Mouse (Mus musculus): ENCODE data around the gene Sestd1. TPM values are rescaled to one million over a fixed set of nuclear protein-coding genes. Genes with fewer than 3 reads are reported as not detected.

The Sestd1 gene
- 14.8 and 15.2 TPM in 2 replicates for polyA plus RNA-seq (2014; fragmentation: Nextera tagmentation; extraction: Ambion mirVana)

DNA sequence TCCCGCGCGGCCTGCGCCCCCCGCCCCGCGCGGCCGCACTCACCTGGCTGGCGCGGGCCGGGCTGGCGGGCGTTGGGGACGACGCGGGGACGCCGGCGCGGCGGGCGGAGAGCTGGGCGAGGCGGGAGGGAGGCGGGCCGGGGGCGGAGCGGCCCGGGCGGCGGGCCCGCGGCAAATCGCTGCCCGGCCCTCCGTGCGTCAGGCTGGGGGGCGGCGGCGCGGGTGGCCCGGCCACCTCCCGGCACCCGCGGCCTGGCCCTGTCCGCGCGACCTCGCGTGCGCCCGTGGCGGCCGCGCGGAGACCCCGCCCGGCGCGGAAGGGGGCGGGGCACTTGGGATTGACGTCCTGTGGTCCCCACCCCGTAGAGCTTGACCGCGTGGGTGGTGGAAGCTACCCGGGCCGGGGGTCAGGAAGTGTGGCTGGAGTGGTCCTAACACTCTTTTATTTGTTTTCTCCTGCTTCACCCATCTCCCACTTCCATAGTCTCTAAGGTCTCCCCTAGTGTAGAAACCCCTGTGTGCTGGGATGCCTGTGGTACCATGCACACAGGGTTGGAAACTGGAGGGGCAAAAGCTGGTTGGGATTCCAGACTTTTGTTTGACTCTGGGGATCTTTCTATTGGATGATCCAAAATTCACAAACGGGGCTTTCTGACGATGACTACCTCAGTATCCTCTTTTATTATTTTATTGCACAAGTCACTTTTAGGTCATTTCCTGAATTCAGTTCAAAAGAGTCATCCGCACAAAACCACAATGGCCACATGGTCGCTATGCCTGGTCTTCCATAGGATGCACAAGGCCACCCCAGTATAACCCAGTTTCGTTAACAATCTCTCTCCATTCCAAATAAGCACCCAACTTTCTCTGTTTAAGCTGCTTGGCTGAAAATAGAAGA, at the start of gene Sestd1:
Gene Sestd1 (minus strand): TSS at position 81 of the 898 bp plus-strand sequence.
- no peaks in the 10 kb centered on the region for H3K27me3 ChIP-seq (ENCODE audit: control insufficient read depth, insufficient read depth, low read length)
- H3K27ac ChIP-seq (replicated peaks in 1 of 2; ENCODE audit: control insufficient read depth in 1 of 2, insufficient read depth in 1 of 2, low read depth in 2 of 2, low read length in 2 of 2) = peak within 1 kb of the TSS in 1 of 2 experiments; percentile 57; a peak in 2 of 4 replicates
- H3K9me3 ChIP-seq (ENCODE audit: control insufficient read depth, low read length) = no peaks in the 10 kb centered on the region
- peak within 1 kb of the TSS; percentile 82 to 92 for H3K4me3 ChIP-seq (ENCODE audit: control insufficient read depth in 1 of 2, insufficient read depth in 1 of 2, low read depth in 1 of 2, low read length in 2 of 2)
- peak; percentile 85 for ATAC-seq (ENCODE audit: insufficient number of reproducible peaks, insufficient read depth, low FRiP score, low read depth)
- H3K4me1 ChIP-seq (ENCODE audit: control insufficient read depth in 2 of 2, insufficient read depth in 2 of 2, low read length in 2 of 2) = peaks cover 2 to 7% of the 10 kb centered on the region in 2 experiments; a peak in 1 of 4 replicates
- H3K36me3 ChIP-seq (ENCODE audit: control insufficient read depth, insufficient read depth, low read length) = no peaks in the 10 kb centered on the region
- WGBS = 9% methylated on average over 37 of the region's 73 CpGs
- peak within 1 kb of the TSS; percentile 85 for H3K4me2 ChIP-seq (ENCODE audit: low read length)
- peak within 1 kb of the TSS; percentile 88 for H3K9ac ChIP-seq (ENCODE audit: low read length)

DNA sequence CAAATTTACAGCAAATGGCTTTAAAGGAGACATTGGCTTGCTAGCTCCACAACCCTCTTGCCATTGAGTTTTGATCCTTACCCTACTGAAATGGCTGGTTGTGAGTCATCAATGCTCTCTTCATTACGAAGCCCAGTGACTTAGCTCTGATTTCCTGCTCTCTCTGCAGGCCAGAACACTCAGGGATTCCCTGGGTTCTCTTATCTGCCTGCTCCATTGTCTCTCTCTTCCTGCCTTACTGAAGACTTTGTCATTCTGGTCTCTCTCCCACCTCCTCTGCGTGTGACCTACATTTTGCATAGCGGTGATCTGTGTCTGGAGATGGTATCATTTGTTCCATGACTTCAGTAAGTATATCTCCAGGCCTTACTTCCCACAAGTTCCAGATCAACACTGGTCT, 46.9 kb upstream of the Sestd1 start:
- H3K9me3 ChIP-seq (ENCODE audit: control insufficient read depth, low read length) = no peaks in the 10 kb centered on the region
- H3K4me1 ChIP-seq (ENCODE audit: control insufficient read depth in 2 of 2, insufficient read depth in 2 of 2, low read length in 2 of 2) = no peaks in the 10 kb centered on the region
- no peak overlapping the region for H3K4me2 ChIP-seq (ENCODE audit: low read length)
- no peaks in the 10 kb centered on the region for H3K27me3 ChIP-seq (ENCODE audit: control insufficient read depth, insufficient read depth, low read length)
- no peak overlapping the region for H3K4me3 ChIP-seq (ENCODE audit: control insufficient read depth in 1 of 2, insufficient read depth in 1 of 2, low read depth in 1 of 2, low read length in 2 of 2)
- ATAC-seq (ENCODE audit: insufficient number of reproducible peaks, insufficient read depth, low FRiP score, low read depth) = peak; percentile 61; the same call in 1 of the 2 replicates
- H3K27ac ChIP-seq (replicated peaks in 1 of 2; ENCODE audit: control insufficient read depth in 1 of 2, insufficient read depth in 1 of 2, low read depth in 2 of 2, low read length in 2 of 2) = 0 out of 4 replicates have a peak overlapping the region, but pooled peaks of 1 of the 2 experiments have one; percentile 1
- H3K9ac ChIP-seq (ENCODE audit: low read length) = no peak overlapping the region
- H3K36me3 ChIP-seq (ENCODE audit: control insufficient read depth, insufficient read depth, low read length) = no peaks in the 10 kb centered on the region
- 52% methylated on average over 3 of the region's 3 CpGs for WGBS

DNA sequence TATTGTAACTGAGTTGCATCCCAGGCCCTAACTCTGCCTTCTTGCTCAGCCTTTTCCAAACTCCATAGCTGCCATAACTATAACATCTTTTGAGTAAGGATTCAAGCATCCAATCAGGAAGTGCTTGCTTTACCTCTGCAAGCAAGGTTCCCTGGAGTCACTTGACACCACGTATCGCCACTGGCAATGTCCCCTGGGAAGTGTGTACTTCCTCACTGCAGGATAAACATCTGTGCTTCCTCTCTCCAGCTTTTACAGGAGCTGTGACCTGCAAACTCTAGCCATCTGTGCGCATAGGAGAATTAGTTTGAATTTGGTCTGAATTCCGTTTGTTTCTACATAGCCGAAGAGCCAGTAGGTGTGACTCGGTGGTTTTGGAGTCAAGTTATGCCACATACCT, 43.3 kb upstream of the Sestd1 start:
- H3K4me1 ChIP-seq (ENCODE audit: control insufficient read depth in 2 of 2, insufficient read depth in 2 of 2, low read length in 2 of 2) = no peaks in the 10 kb centered on the region
- no peak overlapping the region for H3K4me3 ChIP-seq (ENCODE audit: control insufficient read depth in 1 of 2, insufficient read depth in 1 of 2, low read depth in 1 of 2, low read length in 2 of 2)
- no peak overlapping the region for H3K27ac ChIP-seq (replicated peaks in 1 of 2; ENCODE audit: control insufficient read depth in 1 of 2, insufficient read depth in 1 of 2, low read depth in 2 of 2, low read length in 2 of 2)
- no peak for ATAC-seq (ENCODE audit: insufficient number of reproducible peaks, insufficient read depth, low FRiP score, low read depth)
- no peak overlapping the region for H3K9ac ChIP-seq (ENCODE audit: low read length)
- no peaks in the 10 kb centered on the region for H3K9me3 ChIP-seq (ENCODE audit: control insufficient read depth, low read length)
- H3K36me3 ChIP-seq (ENCODE audit: control insufficient read depth, insufficient read depth, low read length) = no peaks in the 10 kb centered on the region
- WGBS = 34% methylated on average over 6 of the region's 6 CpGs
- H3K4me2 ChIP-seq (ENCODE audit: low read length) = no peak overlapping the region
- H3K27me3 ChIP-seq (ENCODE audit: control insufficient read depth, insufficient read depth, low read length) = no peaks in the 10 kb centered on the region

DNA sequence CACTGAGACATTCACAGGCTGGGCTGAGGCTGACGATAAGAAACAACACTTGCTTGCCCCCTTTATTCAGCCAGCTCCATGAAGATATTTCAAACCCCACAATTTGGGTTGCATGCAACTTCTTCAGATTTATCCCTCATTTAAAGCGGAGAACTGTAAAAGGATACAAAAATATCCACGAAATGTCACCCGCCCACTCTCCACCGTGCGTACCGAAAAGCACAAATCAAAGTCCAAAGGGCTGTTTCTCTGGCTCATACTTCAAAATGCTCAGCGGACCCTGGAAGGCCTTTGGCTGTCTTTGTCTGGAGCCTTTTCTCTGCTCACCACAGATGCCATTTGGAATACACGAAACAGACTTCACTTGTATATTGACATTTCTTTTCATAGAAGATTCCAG, 42.8 kb upstream of the Sestd1 start:
- no peak overlapping the region for H3K4me2 ChIP-seq (ENCODE audit: low read length)
- 80% methylated on average over 9 of the region's 9 CpGs for WGBS
- no peaks in the 10 kb centered on the region for H3K36me3 ChIP-seq (ENCODE audit: control insufficient read depth, insufficient read depth, low read length)
- H3K9ac ChIP-seq (ENCODE audit: low read length) = no peak overlapping the region
- no peak overlapping the region for H3K4me3 ChIP-seq (ENCODE audit: control insufficient read depth in 1 of 2, insufficient read depth in 1 of 2, low read depth in 1 of 2, low read length in 2 of 2)
- 0 out of 4 replicates have a peak, but pooled peaks cover 0 to 2% of the 10 kb centered on the region in 2 experiments for H3K4me1 ChIP-seq (ENCODE audit: control insufficient read depth in 2 of 2, insufficient read depth in 2 of 2, low read length in 2 of 2)
- H3K9me3 ChIP-seq (ENCODE audit: control insufficient read depth, low read length) = no peaks in the 10 kb centered on the region
- H3K27ac ChIP-seq (replicated peaks in 1 of 2; ENCODE audit: control insufficient read depth in 1 of 2, insufficient read depth in 1 of 2, low read depth in 2 of 2, low read length in 2 of 2) = no peak overlapping the region
- no peaks in the 10 kb centered on the region for H3K27me3 ChIP-seq (ENCODE audit: control insufficient read depth, insufficient read depth, low read length)
- no peak for ATAC-seq (ENCODE audit: insufficient number of reproducible peaks, insufficient read depth, low FRiP score, low read depth)

DNA sequence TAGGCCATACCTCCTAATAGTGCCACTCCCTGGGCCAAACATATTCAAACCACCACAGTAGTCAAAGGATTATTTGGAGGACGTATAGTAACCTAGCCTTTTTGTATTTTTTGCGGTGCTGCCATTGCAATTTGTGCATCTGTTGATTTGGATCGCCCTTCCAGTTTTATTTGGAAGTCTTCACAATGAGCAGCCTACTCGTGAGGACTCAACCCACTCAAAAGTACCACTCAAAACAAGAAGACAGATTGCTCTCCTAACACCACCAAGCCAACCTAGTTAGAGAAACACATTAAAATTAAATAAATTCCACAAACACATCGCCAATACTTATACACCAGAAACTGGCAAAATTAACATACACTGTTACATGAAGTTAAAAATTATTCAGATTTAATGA, 38.8 kb upstream of the Sestd1 start:
- 94% methylated on average over 5 of the region's 5 CpGs for WGBS
- H3K4me1 ChIP-seq (ENCODE audit: control insufficient read depth in 2 of 2, insufficient read depth in 2 of 2, low read length in 2 of 2) = peaks cover 2 to 13% of the 10 kb centered on the region in 2 experiments
- H3K4me3 ChIP-seq (ENCODE audit: control insufficient read depth in 1 of 2, insufficient read depth in 1 of 2, low read depth in 1 of 2, low read length in 2 of 2) = no peak overlapping the region
- no peak for ATAC-seq (ENCODE audit: insufficient number of reproducible peaks, insufficient read depth, low FRiP score, low read depth)
- no peaks in the 10 kb centered on the region for H3K27me3 ChIP-seq (ENCODE audit: control insufficient read depth, insufficient read depth, low read length)
- no peak overlapping the region for H3K27ac ChIP-seq (replicated peaks in 1 of 2; ENCODE audit: control insufficient read depth in 1 of 2, insufficient read depth in 1 of 2, low read depth in 2 of 2, low read length in 2 of 2)
- no peaks in the 10 kb centered on the region for H3K36me3 ChIP-seq (ENCODE audit: control insufficient read depth, insufficient read depth, low read length)
- H3K9me3 ChIP-seq (ENCODE audit: control insufficient read depth, low read length) = no peaks in the 10 kb centered on the region
- no peak overlapping the region for H3K4me2 ChIP-seq (ENCODE audit: low read length)
- no peak overlapping the region for H3K9ac ChIP-seq (ENCODE audit: low read length)

DNA sequence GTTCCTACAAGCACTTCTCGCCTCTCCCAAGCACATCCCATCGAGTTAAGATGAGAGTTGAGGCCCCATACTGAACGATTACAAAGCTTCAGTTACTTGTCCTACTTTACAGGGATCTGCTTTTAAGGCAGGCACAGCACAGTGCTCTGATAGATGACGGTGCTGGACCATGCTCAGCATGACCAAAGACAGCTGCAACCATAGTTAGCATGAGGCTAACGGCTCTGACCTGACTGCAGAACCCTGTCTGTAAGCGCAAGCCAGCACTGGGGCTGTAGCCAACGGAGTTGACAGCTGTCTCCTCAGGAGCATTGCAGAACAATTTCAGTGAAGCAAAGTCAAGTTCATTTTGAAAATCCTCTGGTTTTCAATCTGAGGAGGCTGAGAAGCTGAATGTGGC, 36.6 kb upstream of the Sestd1 start:
- Histone ChIP-seq H3K4me3 (ENCODE audit: control insufficient read depth in 1 of 2, insufficient read depth in 1 of 2, low read depth in 1 of 2, low read length in 2 of 2) (no peak overlapping the region), H3K9ac (ENCODE audit: low read length) (no peak overlapping the region), H3K27me3 (ENCODE audit: control insufficient read depth, insufficient read depth, low read length) (no peaks in the 10 kb centered on the region), H3K27ac (replicated peaks in 1 of 2; ENCODE audit: control insufficient read depth in 1 of 2, insufficient read depth in 1 of 2, low read depth in 2 of 2, low read length in 2 of 2) (peak overlapping the region; percentile 4 to 63; a peak in 3 of 4 replicates), H3K4me1 (ENCODE audit: control insufficient read depth in 2 of 2, insufficient read depth in 2 of 2, low read length in 2 of 2) (peaks cover 8 to 20% of the 10 kb centered on the region in 2 experiments), H3K36me3 (ENCODE audit: control insufficient read depth, insufficient read depth, low read length) (no peaks in the 10 kb centered on the region), H3K9me3 (ENCODE audit: control insufficient read depth, low read length) (no peaks in the 10 kb centered on the region), H3K4me2 (ENCODE audit: low read length) (peak overlapping the region; percentile 24; the same call in 1 of the 2 replicates)
- peak; percentile 35; the same call in 1 of the 2 replicates for ATAC-seq (ENCODE audit: insufficient number of reproducible peaks, insufficient read depth, low FRiP score, low read depth)
- WGBS = 26% methylated on average over 7 of the region's 7 CpGs

DNA sequence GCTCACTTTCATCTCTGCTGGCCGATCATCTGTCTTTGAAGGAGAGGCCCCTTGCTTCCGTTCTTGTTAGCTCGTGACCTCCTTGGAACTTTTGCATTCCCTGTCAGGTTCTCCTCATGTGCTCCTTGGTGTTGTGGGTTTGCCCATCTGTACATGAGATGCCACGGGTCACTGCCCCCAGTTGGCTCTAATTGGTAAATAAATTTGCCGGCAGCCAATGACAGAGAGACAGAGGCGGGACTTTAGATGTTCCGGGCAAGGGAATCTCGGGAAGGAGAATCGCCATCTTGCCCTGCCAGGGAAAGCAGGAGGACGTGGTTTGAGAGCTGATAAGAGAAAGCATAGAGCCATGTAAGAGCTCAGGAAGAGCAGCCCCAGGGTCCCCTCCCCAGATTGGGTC, 33.5 kb upstream of the Sestd1 start:
- H3K36me3 ChIP-seq (ENCODE audit: control insufficient read depth, insufficient read depth, low read length) = no peaks in the 10 kb centered on the region
- no peak overlapping the region for H3K27ac ChIP-seq (replicated peaks in 1 of 2; ENCODE audit: control insufficient read depth in 1 of 2, insufficient read depth in 1 of 2, low read depth in 2 of 2, low read length in 2 of 2)
- WGBS = 85% methylated on average over 10 of the region's 10 CpGs
- no peak overlapping the region for H3K4me3 ChIP-seq (ENCODE audit: control insufficient read depth in 1 of 2, insufficient read depth in 1 of 2, low read depth in 1 of 2, low read length in 2 of 2)
- no peak overlapping the region for H3K4me2 ChIP-seq (ENCODE audit: low read length)
- no peak overlapping the region for H3K9ac ChIP-seq (ENCODE audit: low read length)
- H3K27me3 ChIP-seq (ENCODE audit: control insufficient read depth, insufficient read depth, low read length) = no peaks in the 10 kb centered on the region
- peaks cover 8 to 20% of the 10 kb centered on the region in 2 experiments for H3K4me1 ChIP-seq (ENCODE audit: control insufficient read depth in 2 of 2, insufficient read depth in 2 of 2, low read length in 2 of 2)
- no peak for ATAC-seq (ENCODE audit: insufficient number of reproducible peaks, insufficient read depth, low FRiP score, low read depth)
- no peaks in the 10 kb centered on the region for H3K9me3 ChIP-seq (ENCODE audit: control insufficient read depth, low read length)
